Mouse (Mus musculus) left cerebral cortex, postnatal 25 days (tissue): ENCODE data around the gene Myoz2. TPM values are rescaled to one million over a fixed set of nuclear protein-coding genes. Genes with fewer than 3 reads are reported as not detected.
A peak's percentile ranks its signal among the peaks of the same experiment; 100 is the strongest.

Source experiments
- DNase-seq, 2 experiments: peaks; one replicate each; pipeline ENCODE4 v3.0.0; 2022; ENCODE audit warnings: low spot score in 2 of 2, mixed read lengths in 1 of 2
- intact Hi-C: fragments of 180-260 bp; cut with DNase I; formaldehyde crosslinking; loops from one replicate; pipeline ENCODE4 v1.15.1; 2025
- total RNA-seq, 2 experiments: library from RNA; stranded (reverse); gene quantifications; 2 replicates each; pipeline ENCODE4 v1.2.3; 2021

Myoz2 gene
- total RNA-seq = under 1 TPM in 1 of 2 experiments, not detected in 1; 0.27 TPM

DNA sequence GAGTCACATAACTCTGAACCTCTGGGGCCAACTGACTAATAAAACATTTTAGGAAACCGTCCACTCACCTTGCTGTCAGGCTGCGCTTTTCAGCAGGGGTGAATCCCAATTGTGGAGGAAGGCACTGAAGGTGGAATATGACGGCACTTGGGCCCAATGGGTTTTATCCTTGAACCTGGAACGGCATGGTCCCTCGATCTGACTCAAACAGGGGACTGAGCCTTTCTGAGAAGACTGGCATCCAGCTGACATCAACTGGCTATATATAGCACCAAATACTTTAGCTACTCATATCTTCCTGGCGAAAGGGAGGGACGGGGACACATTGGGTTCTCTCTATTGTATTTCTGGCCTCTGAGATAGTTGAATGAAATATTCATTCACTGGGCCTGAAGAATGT is at the start of gene Myoz2:
Gene Myoz2 (minus strand): TSS at position 264 of the 400 bp plus-strand sequence.
- intact Hi-C loops = no loop called here
- no peak for DNase-seq

DNA sequence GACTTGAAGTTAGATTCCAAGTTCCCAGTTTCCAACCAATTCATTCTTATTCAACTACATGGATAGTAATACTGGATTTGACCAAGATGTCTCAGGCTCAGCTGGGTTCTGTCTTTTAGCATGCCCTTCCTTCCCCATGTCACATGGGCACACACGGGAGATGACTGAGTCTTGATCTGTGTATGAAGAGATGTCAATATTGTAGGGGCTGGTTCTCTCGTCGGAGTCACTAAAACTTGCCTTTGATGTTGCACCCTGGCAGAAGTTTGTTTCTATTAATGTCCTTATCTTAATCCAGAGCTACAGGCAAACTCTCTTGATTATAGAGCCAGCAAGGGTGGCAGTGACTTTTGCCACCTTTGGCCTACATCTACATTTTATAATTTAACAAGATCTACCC is 46.9 kb upstream of the Myoz2 start:
- intact Hi-C loops = no loop called here
- DNase-seq = no peak

DNA sequence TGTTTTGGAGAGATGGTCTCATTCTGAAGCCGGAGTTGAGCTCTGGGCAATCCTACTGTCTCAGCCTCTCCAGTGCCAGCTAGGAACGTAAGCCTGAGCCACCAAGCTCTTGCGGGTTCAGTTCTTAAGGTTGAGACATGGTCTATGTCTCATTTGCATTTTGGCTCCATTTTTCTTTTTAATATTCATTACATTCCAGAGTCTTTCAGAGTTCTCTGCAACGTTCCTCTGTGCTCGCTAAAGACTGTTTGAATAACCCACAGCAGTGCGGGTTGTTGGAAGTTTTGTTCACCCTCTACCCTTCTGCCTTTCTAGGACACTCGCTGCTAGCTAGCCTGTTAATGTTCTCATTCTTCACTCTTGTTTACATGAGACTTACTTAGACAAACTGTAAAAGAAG is 46.1 kb upstream of the Myoz2 start:
- intact Hi-C loops = no loop called here
- DNase-seq = no peak

DNA sequence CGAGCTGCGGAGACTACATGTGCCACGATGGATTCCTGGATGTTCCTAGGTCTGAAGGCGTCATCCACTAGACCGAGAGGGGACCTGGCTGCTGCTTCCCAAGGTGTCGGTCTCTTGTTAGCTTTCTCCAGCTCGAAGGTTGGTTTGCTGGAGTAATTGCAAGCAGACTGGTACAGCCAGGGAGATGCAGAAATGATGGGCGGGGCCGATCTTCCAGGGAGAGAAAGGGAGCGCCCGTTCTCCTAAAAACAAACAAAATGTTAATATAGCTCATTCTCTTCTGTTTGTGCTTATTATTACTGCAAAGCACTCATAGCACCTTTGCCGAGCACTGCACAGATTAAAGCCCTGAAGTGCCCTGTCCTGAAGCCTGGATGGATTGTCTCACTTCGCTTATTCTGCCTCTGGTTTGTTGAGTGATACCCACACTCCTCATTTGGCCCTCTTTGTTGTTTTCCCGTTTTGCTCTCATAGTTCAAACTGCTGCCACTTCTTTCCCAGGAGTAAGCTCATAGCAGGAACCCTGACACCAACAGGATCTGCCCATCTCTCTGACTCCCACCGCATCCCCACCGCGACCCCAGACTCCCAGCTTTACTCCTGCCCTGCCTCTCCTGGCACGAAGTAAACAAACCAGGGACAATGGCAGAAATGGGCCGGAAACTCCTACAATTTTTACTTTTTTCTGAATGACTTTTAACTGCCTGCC is 45.4 kb upstream of the Myoz2 start:
- intact Hi-C loops = no loop called here
- DNase-seq = no peak

DNA sequence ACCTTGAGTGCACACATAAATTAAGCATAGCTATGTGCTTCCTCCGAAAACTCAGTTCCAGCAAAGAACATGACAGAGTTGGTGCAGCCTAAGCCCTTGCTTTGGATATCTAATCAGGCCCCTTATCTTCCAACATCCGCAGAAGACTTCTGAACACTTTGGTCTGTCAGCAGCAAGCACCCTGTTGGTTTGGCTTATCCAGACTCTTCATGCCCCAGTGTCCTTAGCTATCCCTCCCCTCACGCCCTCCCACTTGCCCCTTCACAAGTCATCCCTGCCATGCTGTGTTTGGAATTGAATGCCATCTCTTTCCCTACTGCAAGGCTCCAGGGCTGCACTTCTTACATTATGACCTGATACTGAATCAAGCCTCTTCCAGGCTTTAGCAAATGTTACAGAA is 40.9 kb upstream of the Myoz2 start:
- DNase-seq = no peak
- intact Hi-C loops = no loop called here

DNA sequence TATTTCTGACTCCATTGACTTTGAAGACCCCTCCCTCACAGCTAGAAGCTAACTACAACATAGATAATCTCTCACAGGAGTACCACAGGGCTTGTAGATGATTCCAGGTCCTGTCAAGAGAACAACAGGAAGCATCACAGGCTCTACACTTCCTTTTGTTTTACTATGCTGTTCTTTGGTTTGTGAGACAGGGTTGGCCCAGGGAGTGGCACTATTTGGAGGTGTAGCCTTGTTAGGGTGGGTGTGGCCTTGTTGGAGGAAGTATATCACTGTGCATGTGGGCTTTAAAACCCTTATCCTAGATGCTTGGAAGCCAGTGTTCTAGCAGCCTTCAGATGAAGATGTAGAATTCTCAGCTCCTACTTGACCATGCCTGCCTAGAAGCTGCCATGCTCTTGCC is 40.2 kb upstream of the Myoz2 start:
- intact Hi-C loops = no loop called here
- DNase-seq = no peak

DNA sequence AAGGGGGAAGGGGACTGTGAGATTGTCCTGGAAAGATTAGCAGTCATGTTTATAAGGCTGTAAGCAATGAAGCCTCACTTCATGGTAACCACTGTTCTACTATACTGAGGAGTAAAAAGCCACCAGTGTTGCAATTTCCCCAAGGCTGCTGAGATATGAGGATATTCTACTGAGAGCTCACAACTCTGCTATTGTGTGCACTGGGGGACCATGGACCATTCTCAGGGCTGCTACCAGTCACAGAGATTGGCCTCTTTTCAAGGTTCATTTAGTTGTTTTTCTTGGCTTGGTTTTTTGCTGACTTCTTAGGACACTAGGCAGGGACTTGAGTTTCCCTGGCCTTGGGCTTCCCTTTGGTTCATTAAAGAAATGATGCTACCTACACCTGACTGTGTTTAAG is 38.5 kb upstream of the Myoz2 start:
- no peak for DNase-seq
- intact Hi-C loops = no loop called here

DNA sequence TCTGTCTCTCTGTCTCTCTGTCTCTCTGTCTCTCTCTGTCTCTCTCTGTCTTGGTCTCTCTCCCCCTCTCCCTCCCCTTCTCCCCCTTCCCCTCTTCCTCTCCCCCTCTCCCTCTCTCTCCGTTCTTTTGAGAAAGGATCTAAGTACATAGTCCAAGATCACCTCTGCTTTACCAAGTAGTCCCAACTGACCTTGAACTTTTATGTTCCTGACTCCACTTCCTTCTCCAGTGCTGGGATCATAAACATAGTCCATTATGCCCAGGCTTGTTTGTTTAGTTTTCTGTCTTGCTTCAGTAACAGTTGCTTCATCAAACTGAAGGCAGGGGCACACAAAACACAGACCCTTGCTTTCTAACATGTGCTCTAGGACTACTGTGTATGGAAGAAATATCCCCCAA is 37.7 kb upstream of the Myoz2 start:
- intact Hi-C loops = no loop called here

DNA sequence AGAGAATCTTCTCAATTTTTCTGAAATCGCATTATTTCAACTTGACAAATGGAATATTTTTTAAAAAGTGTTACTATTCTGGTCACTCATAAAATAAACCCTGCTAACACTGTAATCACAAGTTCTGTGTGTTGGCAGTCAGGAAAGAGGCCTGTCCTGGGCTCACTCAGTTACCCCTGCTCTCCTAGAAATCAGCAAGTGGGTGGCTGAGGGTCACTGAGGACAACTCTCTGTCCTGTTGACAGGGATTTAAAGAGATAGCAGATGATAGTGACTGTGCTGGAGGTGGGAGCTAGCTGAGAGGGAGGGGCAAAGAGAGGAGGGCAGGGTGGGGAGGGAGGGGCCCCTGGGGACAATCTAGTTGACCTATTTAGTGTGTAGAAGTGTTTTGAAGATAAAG is 36.2 kb upstream of the Myoz2 start:
- intact Hi-C loops = no loop called here
- DNase-seq = no peak

More for the DNA sequence above, 37.7 kb upstream of the Myoz2 start:
- DNase-seq = no peak

DNA sequence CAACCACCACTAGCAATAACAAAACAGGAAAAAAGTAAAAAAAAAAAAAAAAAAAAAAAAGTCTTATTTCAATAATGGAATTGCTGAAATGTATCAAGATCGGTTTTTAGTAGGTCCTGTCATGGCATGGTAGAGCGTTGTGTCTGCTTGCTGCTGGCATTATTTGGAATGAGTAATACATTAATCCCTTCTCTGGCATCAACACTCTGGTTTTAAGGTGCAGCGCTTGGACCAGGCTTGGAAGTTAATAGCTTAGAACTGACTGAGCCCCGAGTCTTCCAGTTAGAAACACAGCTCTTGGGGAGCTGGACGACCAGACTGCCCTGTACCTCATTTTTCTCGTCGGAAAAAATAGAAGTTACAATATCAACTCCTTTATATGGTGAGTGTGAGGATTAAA is 32.0 kb upstream of the Myoz2 start:
- intact Hi-C loops = no loop called here
- DNase-seq = no peak

DNA sequence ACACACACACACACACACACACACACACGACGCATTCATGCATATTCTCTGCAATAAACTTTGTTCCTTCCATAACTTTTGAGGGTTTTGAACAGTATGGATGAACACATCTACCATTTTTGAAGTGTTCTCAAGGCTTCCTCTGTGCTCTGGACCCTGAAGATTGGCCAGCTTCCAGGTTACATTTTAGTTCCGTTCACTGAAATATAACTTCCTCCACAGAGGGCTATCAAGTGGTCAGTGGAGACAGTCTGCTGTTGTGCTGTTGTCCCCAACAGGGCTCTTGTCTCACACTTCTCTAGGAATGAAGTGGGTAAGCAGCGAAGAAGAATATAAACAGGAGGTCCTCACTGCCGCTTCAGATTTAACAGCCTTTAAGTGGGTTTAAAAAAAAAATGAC is 30.7 kb upstream of the Myoz2 start:
- intact Hi-C loops = no loop called here
- DNase-seq = no peak

DNA sequence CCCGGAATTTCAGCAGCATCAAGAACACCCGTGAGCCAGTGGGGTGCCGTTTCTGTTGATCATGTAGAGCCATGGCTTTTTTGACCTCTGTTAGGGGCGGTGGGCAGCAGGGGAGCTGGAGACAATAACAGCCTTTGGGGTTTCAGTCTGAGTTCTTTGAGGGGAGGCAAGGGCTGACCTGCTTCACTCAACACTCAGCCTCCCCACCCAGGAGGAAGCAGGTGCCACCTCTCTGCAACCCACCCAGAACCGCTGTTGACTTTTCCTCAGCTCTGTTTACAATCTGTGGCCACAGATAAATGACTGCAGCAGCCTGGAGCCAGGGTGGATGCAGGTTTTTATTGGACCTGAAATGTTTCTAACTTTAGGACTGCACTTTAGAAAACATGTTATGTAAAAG is 29.4 kb upstream of the Myoz2 start:
- DNase-seq = no peak
- intact Hi-C loops = no loop called here

DNA sequence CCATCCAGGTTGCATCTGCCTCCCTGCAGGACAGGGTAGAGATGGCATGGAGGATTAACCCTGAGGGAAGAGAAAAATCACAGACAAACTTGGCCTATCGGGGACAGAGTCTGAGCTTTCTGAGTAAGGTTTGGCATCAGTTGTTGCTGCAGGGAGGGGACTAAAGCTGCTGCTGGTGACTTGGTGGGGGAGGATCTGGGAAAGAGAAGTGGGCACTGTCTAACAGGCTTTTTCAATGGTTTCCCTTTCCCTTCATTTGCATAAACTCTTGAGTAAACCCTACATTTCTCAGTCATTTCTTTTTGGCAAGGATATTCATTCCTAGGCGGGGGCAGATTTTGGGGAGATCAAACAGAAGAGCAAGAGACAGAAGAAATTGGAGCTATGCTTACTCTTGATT is 27.1 kb upstream of the Myoz2 start:
- intact Hi-C loops = no loop called here
- DNase-seq = peak in 1 of 2 experiments; percentile 10

DNA sequence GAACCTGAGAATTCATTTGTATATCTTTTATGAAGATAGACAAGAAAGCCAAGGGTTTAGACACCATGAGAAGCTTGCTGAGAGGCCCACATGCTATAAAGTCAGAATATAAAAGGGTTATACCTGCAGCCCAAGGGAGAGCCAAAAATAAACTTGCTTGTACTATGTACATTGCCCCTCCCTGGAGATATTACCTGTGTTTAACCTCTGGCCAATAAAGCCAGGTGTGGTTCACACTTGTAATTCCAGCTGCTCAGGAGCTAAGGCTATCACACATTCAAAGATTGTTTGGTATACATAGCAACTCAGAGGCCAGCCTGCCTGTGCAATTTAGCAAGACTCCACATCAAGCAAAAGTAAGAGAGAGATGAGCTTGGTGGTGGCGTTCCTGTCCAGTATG is 24.0 kb upstream of the Myoz2 start:
- intact Hi-C loops = no loop called here
- DNase-seq = no peak

DNA sequence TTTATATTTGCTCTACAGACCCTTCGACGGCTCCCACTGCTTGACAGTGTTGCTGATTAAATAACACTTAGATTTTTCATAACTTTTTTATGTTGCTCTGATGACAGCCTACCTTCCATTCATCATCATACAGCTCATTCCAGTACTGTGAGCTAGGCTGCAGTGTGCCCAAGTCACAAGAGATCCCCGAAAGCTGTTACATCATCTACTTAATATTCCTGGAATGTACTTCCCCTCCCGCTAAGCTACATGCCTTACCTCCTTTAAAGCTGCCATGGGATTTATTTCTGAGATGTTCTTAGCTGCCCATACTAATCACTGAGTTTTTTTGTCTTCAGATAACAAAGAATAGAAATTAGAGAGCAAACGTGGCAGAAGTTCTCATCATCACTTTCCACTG is 19.4 kb upstream of the Myoz2 start:
- DNase-seq = no peak
- intact Hi-C loops = no loop called here

DNA sequence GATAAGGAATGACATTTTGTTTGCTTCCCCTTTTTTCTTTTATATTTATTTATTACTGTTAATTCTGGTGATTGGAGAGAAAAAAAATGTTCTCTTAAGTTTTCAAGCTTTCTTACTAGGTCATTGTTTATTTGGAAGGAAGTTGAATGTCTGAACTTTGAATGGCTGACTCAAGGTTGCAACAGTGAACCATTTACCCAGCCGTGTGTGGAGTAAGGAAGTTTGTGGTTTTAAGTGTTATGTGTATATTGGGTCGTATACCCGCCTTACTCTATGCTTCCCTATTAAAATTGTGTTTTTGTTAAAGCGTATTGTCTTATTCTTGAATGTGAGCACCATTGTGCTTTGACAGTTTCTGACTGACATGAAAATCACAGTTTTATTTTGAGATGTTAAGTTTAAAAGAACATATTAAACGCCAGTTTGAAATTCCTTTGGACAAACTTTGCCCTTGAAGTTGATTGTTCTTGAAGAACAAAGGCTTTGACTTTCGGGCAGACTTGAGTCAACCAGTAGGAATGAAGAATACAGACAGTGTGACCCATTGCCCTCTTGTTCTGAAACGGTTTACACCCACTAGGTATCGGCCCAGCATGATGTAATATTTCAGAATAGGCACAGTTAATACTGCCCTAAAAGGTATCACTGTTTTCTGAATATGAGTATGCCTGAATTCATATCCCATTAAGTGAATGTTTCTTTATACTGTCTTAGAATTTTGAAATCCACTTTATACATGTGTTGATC is 18.6 kb upstream of the Myoz2 start:
- DNase-seq = no peak
- intact Hi-C loops = no loop called here

DNA sequence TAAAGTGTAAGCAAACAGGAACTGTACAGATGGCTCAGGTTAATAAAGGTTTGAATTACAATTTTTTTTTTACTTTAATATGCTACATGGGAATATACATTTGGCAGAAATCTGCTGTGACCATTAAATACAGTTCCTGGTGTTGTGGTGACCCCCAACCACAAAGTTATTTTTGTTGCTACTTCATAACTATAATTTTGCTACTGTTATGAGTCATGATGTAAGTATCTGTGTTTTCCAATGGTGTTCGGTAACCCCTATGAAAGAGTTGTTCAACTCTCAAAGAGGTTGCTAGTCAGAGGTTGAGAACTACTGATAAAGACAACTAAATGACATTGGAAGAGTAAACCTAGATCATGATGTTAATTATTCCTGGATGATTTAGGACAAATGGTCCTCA is 7.5 kb upstream of the Myoz2 start:
- DNase-seq = no peak
- intact Hi-C loops = no loop called here

DNA sequence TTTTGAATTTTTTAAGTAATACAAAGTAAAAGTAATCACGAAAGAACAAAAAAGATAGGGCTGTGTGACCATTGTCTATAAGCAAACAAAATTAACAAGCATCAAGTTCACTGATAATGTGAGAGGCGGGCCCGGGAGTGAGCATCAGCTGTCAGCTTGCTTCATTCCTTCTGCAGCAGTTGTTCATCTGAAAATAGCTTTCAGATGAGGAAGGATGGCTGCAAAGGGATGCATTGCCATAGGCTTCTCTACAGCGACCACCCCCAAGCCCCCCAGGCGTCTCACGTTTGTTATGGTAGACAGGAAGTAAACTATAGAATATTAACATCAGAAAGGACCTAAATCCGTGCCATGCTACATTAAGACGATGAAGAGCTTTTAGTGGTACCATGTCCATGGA is 1.0 kb downstream of the Myoz2 start:
- intact Hi-C loops = no loop called here
- DNase-seq = no peak

DNA sequence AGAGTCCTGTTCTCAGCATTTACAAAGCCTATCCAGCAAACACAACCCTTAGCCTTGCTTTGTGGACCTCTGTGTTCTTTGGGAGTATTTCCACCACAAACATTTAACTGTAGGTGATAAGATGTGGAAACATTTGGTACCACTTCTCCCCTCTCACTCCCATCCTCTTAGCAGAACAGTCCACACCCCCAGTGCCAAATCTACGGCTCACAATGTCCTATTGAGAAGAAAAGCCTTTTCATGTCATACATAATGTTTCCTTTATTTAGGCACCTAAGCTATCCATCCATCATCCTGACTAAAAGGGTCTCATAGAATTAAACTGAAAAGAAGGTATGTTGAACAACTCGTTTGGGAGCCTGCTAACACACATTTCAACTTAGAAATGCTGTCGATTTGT is 9.2 kb downstream of the Myoz2 start:
- intact Hi-C loops = no loop called here
- DNase-seq = no peak

DNA sequence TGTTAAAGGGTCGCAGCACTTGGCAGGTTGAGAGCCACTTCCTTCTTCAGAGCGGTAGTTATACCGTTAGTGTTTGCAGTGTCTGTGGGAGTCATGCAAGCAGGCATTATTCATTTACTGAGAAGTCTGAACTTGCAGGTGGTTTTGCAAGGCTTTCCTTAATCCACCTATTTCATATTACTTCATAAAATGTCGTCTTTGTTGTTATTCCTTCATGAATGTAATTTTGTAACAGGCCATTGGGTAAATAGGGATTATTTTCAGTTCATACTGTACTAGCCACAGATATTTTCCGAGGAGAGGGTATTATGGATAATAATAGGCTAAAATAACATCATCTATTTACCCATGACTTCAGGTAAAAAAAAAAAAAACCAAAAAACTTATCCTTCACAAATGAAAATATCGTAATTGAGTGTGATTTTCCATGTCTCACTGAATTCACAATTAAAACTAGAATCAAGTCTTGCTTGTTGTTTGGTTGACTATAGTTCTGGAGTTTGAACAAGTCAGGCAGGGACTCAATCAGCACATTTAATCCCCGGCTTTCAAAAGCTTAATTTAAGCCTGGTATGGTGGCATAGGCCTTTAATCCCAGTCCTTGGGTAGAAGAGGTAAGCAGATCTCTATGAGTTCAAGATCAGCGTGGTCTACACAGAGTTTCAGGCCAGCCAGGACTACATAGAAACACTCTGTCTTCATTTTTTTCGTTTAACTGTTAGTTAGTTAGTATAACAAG is 10.2 kb downstream of the Myoz2 start:
- intact Hi-C loops = no loop called here
- no peak for DNase-seq

DNA sequence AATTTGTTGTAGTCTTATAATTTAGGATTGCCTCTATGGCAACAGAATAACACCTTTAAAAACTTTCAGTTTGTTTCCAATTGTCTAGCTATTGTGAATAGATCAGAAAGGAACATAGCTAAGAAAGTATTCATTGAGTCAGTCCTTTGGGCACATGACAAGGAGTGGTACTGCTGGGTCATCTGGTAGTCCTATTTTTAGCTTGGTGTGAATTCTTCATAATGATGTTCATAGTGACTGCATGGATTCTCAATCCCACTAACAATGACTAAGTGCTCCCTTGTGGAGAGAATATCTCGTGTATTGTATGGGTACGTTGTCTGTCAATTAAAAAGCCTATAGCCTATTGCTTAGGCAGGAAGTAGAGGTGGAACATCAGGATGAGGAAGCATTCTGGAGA is 16.0 kb downstream of the Myoz2 start:
- intact Hi-C loops = no loop called here
- DNase-seq = no peak
